Mouse (Mus musculus) MEL-GATA-1-ER (cell line): ENCODE results near the gene Srrm1.
A peak's percentile ranks its signal among the peaks of the same experiment; 100 is the strongest.
"Not testable (repeated sequence)": the region's sequence is repeated elsewhere in the genome, so short reads cannot be mapped to it uniquely, and the experiment has no call there.

ENCODE experiments used
- DNase-seq: peaks from one replicate; pipeline ENCODE4 v3.0.0-alpha.2; 2012; ENCODE audit warnings: low read depth; ENCODE audit errors: extremely low read depth

The Srrm1 gene

GRCm38 (mm10) chr4:135354751-135355150, 1.6 kb upstream of the Srrm1 start:
- not testable (repeated sequence) for DNase-seq

GRCm38 (mm10) chr4:135353794-135354450, 801 bp upstream of the Srrm1 start:
- DNase-seq: peak; percentile 41

GRCm38 (mm10) chr4:135352326-135353065, 625 bp downstream of the Srrm1 start:
- no peak for DNase-seq

GRCm38 (mm10) chr4:135337376-135337942, 15.7 kb downstream of the Srrm1 start:
- no peak for DNase-seq

GRCm38 (mm10) chr4:135336023-135336357, 17.1 kb downstream of the Srrm1 start:
- DNase-seq: no peak

- DNase-seq: no peak
These were observed 17.6 kb downstream of the Srrm1 start for GRCm38 (mm10) chr4:135335327-135336022.

- DNase-seq: no peak
These were observed 26.7 kb downstream of the Srrm1 start for GRCm38 (mm10) chr4:135326469-135326868.

GRCm38 (mm10) chr4:135326046-135326445, 27.1 kb downstream of the Srrm1 start:
- DNase-seq: no peak

GRCm38 (mm10) chr4:135323021-135323420, 30.1 kb downstream of the Srrm1 start:
- DNase-seq: no peak

- peak; percentile 60 for DNase-seq
These were observed 35.2 kb downstream of the Srrm1 start for GRCm38 (mm10) chr4:135317966-135318365.

GRCm38 (mm10) chr4:135317539-135317938, 35.6 kb downstream of the Srrm1 start:
- DNase-seq: no peak

GRCm38 (mm10) chr4:135315287-135315686, 37.8 kb downstream of the Srrm1 start:
- DNase-seq: no peak

- DNase-seq: peak; percentile 83
These were observed 38.7 kb downstream of the Srrm1 start for GRCm38 (mm10) chr4:135314419-135314832.

- peak; percentile 33 for DNase-seq
These were observed 39.3 kb downstream of the Srrm1 start for GRCm38 (mm10) chr4:135313761-135314241.

GRCm38 (mm10) chr4:135313111-135313691, 39.9 kb downstream of the Srrm1 start:
- peak; percentile 95 for DNase-seq

GRCm38 (mm10) chr4:135312706-135313105, 40.4 kb downstream of the Srrm1 start:
- DNase-seq: peak; percentile 49

GRCm38 (mm10) chr4:135310371-135310770, 42.8 kb downstream of the Srrm1 start:
- DNase-seq: no peak

GRCm38 (mm10) chr4:135309726-135310125, 43.4 kb downstream of the Srrm1 start:
- DNase-seq: no peak

GRCm38 (mm10) chr4:135309112-135309659, 43.9 kb downstream of the Srrm1 start:
- no peak for DNase-seq

GRCm38 (mm10) chr4:135306971-135307632, 46.0 kb downstream of the Srrm1 start:
- DNase-seq: no peak

- DNase-seq: no peak
These were observed 46.6 kb downstream of the Srrm1 start for GRCm38 (mm10) chr4:135306533-135306932.
